7 mouse cellular contexts compared by ENCODE assay signal in the genomic region with DNA sequence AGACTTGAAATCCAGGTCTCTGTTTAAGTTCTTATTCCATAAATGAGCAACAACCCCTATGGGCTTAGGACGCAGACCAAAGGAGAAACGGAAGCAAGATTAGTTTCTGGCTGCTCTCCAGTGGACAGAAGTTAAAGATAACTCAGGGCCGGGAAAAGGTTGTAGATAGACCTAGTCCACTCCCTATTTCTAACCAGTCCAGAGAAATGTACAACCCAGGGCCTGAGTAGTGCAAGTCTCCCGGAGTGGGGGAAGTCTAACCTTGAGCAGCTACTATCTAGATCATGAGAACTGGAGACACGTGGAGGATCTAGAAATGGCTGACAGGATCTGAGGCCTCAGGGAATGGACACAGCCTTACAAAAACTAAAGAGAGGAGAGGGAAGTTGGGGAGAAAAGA. TPM values are rescaled to one million over a fixed set of nuclear protein-coding genes. Genes with fewer than 3 reads are reported as not detected.
DNase-seq lines count a peak whose midpoint lies in the region; ATAC-seq and TF ChIP-seq lines count a peak whose summit lies in the region.

No protein-coding gene starts in this region.

- no peak for TF ChIP-seq CTCF in E14TG2a.4 (conservative IDR thresholded peaks at IDR 0.05; ENCODE audit: low read length)
- no peak for TF ChIP-seq CTCF in liver, postnatal 0 days (IDR thresholded peaks at IDR 0.05; ENCODE audit: low read depth)

- 5% methylated on average over 5 of the region's 5 CpGs for WGBS in intestine, embryonic 15.5 days
- WGBS in liver, postnatal 0 days (ENCODE audit: insufficient replicate concordance), result 3% methylated on average over 5 of the region's 5 CpGs

- H3K36me3 ChIP-seq in E14TG2a.4 (ENCODE audit: insufficient read depth, low read length), result peaks cover 44% of the 10 kb centered on the region
- H3K36me3 ChIP-seq in intestine, embryonic 15.5 days, result peaks cover 13% of the 10 kb centered on the region
- H3K36me3 ChIP-seq in liver, postnatal 0 days (replicated peaks; ENCODE audit: insufficient read depth, low read length), result peaks cover 11% of the 10 kb centered on the region

- peak overlapping the region; percentile 89 for H3K9ac ChIP-seq in intestine, embryonic 15.5 days
- peak overlapping the region; percentile 79 for H3K9ac ChIP-seq in liver, postnatal 0 days (replicated peaks)

- peak overlapping the region; percentile 99 for H3K27ac ChIP-seq in intestine, embryonic 15.5 days
- peak overlapping the region; percentile 94 for H3K27ac ChIP-seq in liver, postnatal 0 days (ENCODE audit: low read depth)

- H3K4me2 ChIP-seq in intestine, embryonic 15.5 days (replicated peaks), result peak overlapping the region; percentile 68
- peak overlapping the region; percentile 77 for H3K4me2 ChIP-seq in liver, postnatal 0 days (ENCODE audit: low read depth, low read length)

- H3K4me3 ChIP-seq in E14TG2a.4 (replicated peaks; ENCODE audit: low read length), result peak overlapping the region; percentile 95
- H3K4me3 ChIP-seq in intestine, embryonic 15.5 days (replicated peaks), result peak overlapping the region; percentile 75
- peak overlapping the region; percentile 69 for H3K4me3 ChIP-seq in liver, postnatal 0 days (ENCODE audit: low read depth, low read length)

- ATAC-seq in erythroid progenitor cell, adult 5-6 weeks (replicated peaks; ENCODE audit: low FRiP score, poor library complexity, severe bottlenecking), result peak; percentile 39
- peak; percentile 39 for ATAC-seq in intestine, embryonic 15.5 days
- peak; percentile 7 for ATAC-seq in liver, postnatal 0 days

- peak; percentile 57 for DNase-seq in 3T3-L1 (ENCODE audit: low read depth, low spot score)
- DNase-seq in liver, postnatal 0 days, result no peak
- DNase-seq in urinary bladder, postnatal 25 days (ENCODE audit: low spot score), result no peak
- no peak for DNase-seq in frontal cortex, postnatal 10 days (ENCODE audit: low spot score in 2 of 2)

- no peaks in the 10 kb centered on the region for H3K9me3 ChIP-seq in E14TG2a.4 (ENCODE audit: low read length)
- no peaks in the 10 kb centered on the region for H3K9me3 ChIP-seq in intestine, embryonic 15.5 days
- no peaks in the 10 kb centered on the region for H3K9me3 ChIP-seq in liver, postnatal 0 days (ENCODE audit: low read length)

- TF ChIP-seq EP300 in liver, postnatal 0 days (IDR thresholded peaks at IDR 0.05; ENCODE audit: low read depth), result peak; percentile 48; the same call in 1 of the 2 replicates

- no peaks in the 10 kb centered on the region for H3K27me3 ChIP-seq in E14TG2a.4 (ENCODE audit: insufficient read depth, low read length)
- no peaks in the 10 kb centered on the region for H3K27me3 ChIP-seq in intestine, embryonic 15.5 days (replicated peaks)
- H3K27me3 ChIP-seq in liver, postnatal 0 days (ENCODE audit: insufficient read depth, low read length), result no peaks in the 10 kb centered on the region

- H3K4me1 ChIP-seq in E14TG2a.4 (replicated peaks; ENCODE audit: low read depth, low read length), result peaks cover 70% of the 10 kb centered on the region
- peaks cover 12% of the 10 kb centered on the region for H3K4me1 ChIP-seq in intestine, embryonic 15.5 days (replicated peaks)
- H3K4me1 ChIP-seq in liver, postnatal 0 days (ENCODE audit: insufficient read depth), result peaks cover 40% of the 10 kb centered on the region; the same call in 1 of the 2 replicates

RNA-seq across cellular contexts. Expression of a gene that starts 1.0 kb away (rescaled TPM):
- total RNA-seq in erythroid progenitor cell, adult 5-6 weeks (2015; ENCODE audit: low replicate concordance), result 1,556 and 1,764 TPM in 2 replicates
- total RNA-seq in erythroid progenitor cell, adult 5-6 weeks (2017; ENCODE audit: low replicate concordance), result 3,478 and 4,268 TPM in 2 replicates
- 1,295 and 1,316 TPM in 2 replicates for polyA plus RNA-seq in intestine, embryonic 15.5 days (2015; fragmentation: Nextera tagmentation; extraction: Ambion mirVana)
- 935 and 945 TPM in 2 replicates for polyA plus RNA-seq in liver, postnatal 0 days (2015; fragmentation: Nextera tagmentation; extraction: Ambion mirVana)

RNA-seq across cellular contexts. Expression of a gene that starts 2.9 kb away (rescaled TPM):
- total RNA-seq in erythroid progenitor cell, adult 5-6 weeks (2015; ENCODE audit: low replicate concordance), result 107 and 129 TPM in 2 replicates
- 248 and 264 TPM in 2 replicates for total RNA-seq in erythroid progenitor cell, adult 5-6 weeks (2017; ENCODE audit: low replicate concordance)
- polyA plus RNA-seq in intestine, embryonic 15.5 days (2015; fragmentation: Nextera tagmentation; extraction: Ambion mirVana), result 138 and 154 TPM in 2 replicates
- polyA plus RNA-seq in liver, postnatal 0 days (2015; fragmentation: Nextera tagmentation; extraction: Ambion mirVana), result 70.7 and 71.5 TPM in 2 replicates

RNA-seq across cellular contexts. Expression of a gene that starts 22.2 kb away (rescaled TPM):
- 11.2 and 11.7 TPM in 2 replicates for total RNA-seq in erythroid progenitor cell, adult 5-6 weeks (2015; ENCODE audit: low replicate concordance)
- total RNA-seq in erythroid progenitor cell, adult 5-6 weeks (2017; ENCODE audit: low replicate concordance), result 7.8 and 10.9 TPM in 2 replicates
- polyA plus RNA-seq in intestine, embryonic 15.5 days (2015; fragmentation: Nextera tagmentation; extraction: Ambion mirVana), result 10.8 and 11.2 TPM in 2 replicates
- polyA plus RNA-seq in liver, postnatal 0 days (2015; fragmentation: Nextera tagmentation; extraction: Ambion mirVana), result 7.3 and 8.7 TPM in 2 replicates

RNA-seq across cellular contexts. Expression of a gene that starts 31.4 kb away (rescaled TPM):
- 2.9 and 3.8 TPM in 2 replicates for total RNA-seq in erythroid progenitor cell, adult 5-6 weeks (2015; ENCODE audit: low replicate concordance)
- 4.4 and 5.4 TPM in 2 replicates for total RNA-seq in erythroid progenitor cell, adult 5-6 weeks (2017; ENCODE audit: low replicate concordance)
- 1.1 TPM in 2 replicates for polyA plus RNA-seq in intestine, embryonic 15.5 days (2015; fragmentation: Nextera tagmentation; extraction: Ambion mirVana)
- polyA plus RNA-seq in liver, postnatal 0 days (2015; fragmentation: Nextera tagmentation; extraction: Ambion mirVana), result 1.0 and 1.3 TPM in 2 replicates
